Comparison of ENCODE assay signal across 17 mouse cellular contexts in the genomic region with DNA sequence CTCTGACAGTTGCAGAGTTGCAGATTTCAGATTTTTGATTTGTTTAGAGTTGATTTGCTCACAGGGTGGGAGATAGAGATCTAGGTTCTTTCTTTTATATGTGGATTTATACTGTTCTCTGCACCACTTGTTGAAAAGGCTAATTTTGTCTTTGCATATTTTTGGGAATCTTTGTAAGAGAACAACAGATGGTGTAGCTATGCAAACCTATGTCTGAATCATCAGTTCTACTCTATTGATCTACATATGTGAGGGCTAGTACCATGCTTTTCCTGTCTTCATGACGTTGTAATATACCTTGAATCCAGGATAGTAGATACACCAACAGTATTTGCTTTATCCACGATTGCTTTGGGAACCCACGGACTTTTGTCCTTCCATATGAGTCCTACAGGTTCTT.
"Had no signal": no experiment of that assay in that cellular context is flagged by ENCODE, and none has a peak within 500 bp of the region (broad histone marks: within the 10 kb centered on the region; RNA-seq: fewer than 3 reads in every experiment).

No protein-coding gene starts in this region.

- DNase-seq: left cerebral cortex, postnatal 4 days; liver; liver, embryonic 13.5 days; liver, postnatal 0 days; lung, adult 18-20 months; lung, adult 2 months; lung, embryonic 14.5 days; lung, postnatal 10 days; lung, postnatal 14 days; lung, postnatal 36 days; lung, postnatal 4 days; midbrain, embryonic 14.5 days had no signal

- ATAC-seq: liver, embryonic 12.5 days; liver, postnatal 0 days; lung, postnatal 0 days; midbrain, embryonic 13.5 days; midbrain, embryonic 15.5 days; midbrain, embryonic 16.5 days had no signal
